Mouse (Mus musculus) midbrain, embryonic 15.5 days (tissue): ENCODE results near the gene Usp39. TPM values are rescaled to one million over a fixed set of nuclear protein-coding genes. Genes with fewer than 3 reads are reported as not detected.

Experiments
- ATAC-seq: fragments of 200-750 bp; cut with Nextera tagmentation; replicated peaks from 2 replicates; pipeline ENCODE4 v1.8.0; 2017; ENCODE audit warnings: moderate TSS enrichment
- H3K27ac ChIP-seq: fragments of 300-500 bp; sonication (generic); 2 replicates; pipeline ENCODE4 v1.5.1; 2015; ENCODE audit warnings: mild to moderate bottlenecking, inconsistent platforms
- H3K27me3 ChIP-seq: fragments of 300-500 bp; sonication (generic); replicated peaks from 2 replicates; pipeline ENCODE4 v1.6.1; 2015; ENCODE audit warnings: inconsistent platforms
- H3K36me3 ChIP-seq: fragments of 300-500 bp; sonication (generic); replicated peaks from 2 replicates; pipeline ENCODE4 v1.6.1; 2015; ENCODE audit warnings: inconsistent platforms
- H3K4me1 ChIP-seq: fragments of 300-500 bp; sonication (generic); 2 replicates; pipeline ENCODE4 v1.6.1; 2015; ENCODE audit warnings: inconsistent platforms
- H3K4me2 ChIP-seq: fragments of 300-500 bp; sonication (generic); 2 replicates; pipeline ENCODE4 v1.6.1; 2015; ENCODE audit warnings: inconsistent platforms, mild to moderate bottlenecking, moderate library complexity
- H3K4me3 ChIP-seq: fragments of 300-500 bp; sonication (generic); 2 replicates; pipeline ENCODE4 v1.5.1; 2015; ENCODE audit warnings: mild to moderate bottlenecking, inconsistent platforms
- H3K9ac ChIP-seq: fragments of 300-500 bp; sonication (generic); 2 replicates; pipeline ENCODE4 v1.6.1; 2015; ENCODE audit warnings: mild to moderate bottlenecking, inconsistent platforms
- H3K9me3 ChIP-seq: fragments of 300-500 bp; sonication (generic); 2 replicates; pipeline ENCODE4 v1.6.1; 2016; ENCODE audit warnings: inconsistent platforms
- WGBS: fragments of 180-500 bp; shearing (Covaris S2); methylation state at CpG from one replicate; pipeline ENCODE4 v1.1.7; 2015; ENCODE audit warnings: mixed read lengths; 5-methylcytosine and 5-hydroxymethylcytosine counted together
- polyA plus RNA-seq: library from polyadenylated mRNA; unstranded; fragments of >200 nt; fragmentation: Nextera tagmentation; extraction: Ambion mirVana; gene quantifications from 2 replicates; pipeline ENCODE4 v1.2.1, GENCODE M21; 2015

Usp39 gene
- polyA plus RNA-seq, 1 experiment from 2014 or later, result 41.2 TPM

GRCm38 (mm10) chr6:72276972-72277441, 68.0 kb downstream of the Usp39 start:
- no peak overlapping the region for H3K27ac ChIP-seq
- ATAC-seq, result no peak
- no peaks in the 10 kb centered on the region for H3K4me1 ChIP-seq
- no peaks in the 10 kb centered on the region for H3K27me3 ChIP-seq
- no peak overlapping the region for H3K4me3 ChIP-seq
- no peaks in the 10 kb centered on the region for H3K36me3 ChIP-seq
- no peaks in the 10 kb centered on the region for H3K9me3 ChIP-seq
- WGBS, result 91% methylated on average over 13 of the region's 13 CpGs
- H3K9ac ChIP-seq, result no peak overlapping the region
- no peak overlapping the region for H3K4me2 ChIP-seq

- Histone ChIP-seq H3K4me1 (no peaks in the 10 kb centered on the region), H3K9ac (no peak overlapping the region), H3K9me3 (no peaks in the 10 kb centered on the region), H3K27ac (no peak overlapping the region), H3K27me3 (no peaks in the 10 kb centered on the region), H3K4me2 (no peak overlapping the region), H3K4me3 (no peak overlapping the region), H3K36me3 (no peaks in the 10 kb centered on the region)
- WGBS, result 91% methylated on average over 6 of the region's 6 CpGs
- no peak for ATAC-seq
Observed at GRCm38 (mm10) chr6:72276141-72276540, 68.8 kb downstream of the Usp39 start.

- no peak for ATAC-seq
- Histone ChIP-seq H3K9ac (no peak overlapping the region), H3K4me2 (no peak overlapping the region), H3K9me3 (no peaks in the 10 kb centered on the region), H3K27me3 (no peaks in the 10 kb centered on the region), H3K27ac (no peak overlapping the region), H3K4me3 (no peak overlapping the region), H3K36me3 (no peaks in the 10 kb centered on the region), H3K4me1 (no peaks in the 10 kb centered on the region)
- WGBS, result 74% methylated on average over 4 of the region's 4 CpGs
Observed at GRCm38 (mm10) chr6:72275527-72275926, 69.5 kb downstream of the Usp39 start.

- Histone ChIP-seq H3K9me3 (no peaks in the 10 kb centered on the region), H3K27ac (no peak overlapping the region), H3K9ac (no peak overlapping the region), H3K27me3 (no peaks in the 10 kb centered on the region), H3K4me3 (no peak overlapping the region), H3K4me2 (no peak overlapping the region), H3K36me3 (no peaks in the 10 kb centered on the region), H3K4me1 (no peaks in the 10 kb centered on the region)
- WGBS, result 87% methylated on average over 6 of the region's 6 CpGs
- ATAC-seq, result no peak
Observed at GRCm38 (mm10) chr6:72273153-72273552, 71.8 kb downstream of the Usp39 start.

- Histone ChIP-seq H3K36me3 (no peaks in the 10 kb centered on the region), H3K9ac (no peak overlapping the region), H3K4me1 (no peaks in the 10 kb centered on the region), H3K27me3 (no peaks in the 10 kb centered on the region), H3K27ac (no peak overlapping the region), H3K4me3 (no peak overlapping the region), H3K4me2 (no peak overlapping the region), H3K9me3 (no peaks in the 10 kb centered on the region)
- WGBS, result 90% methylated on average over 10 of the region's 10 CpGs
- no peak for ATAC-seq
Observed at GRCm38 (mm10) chr6:72272161-72272696, 72.8 kb downstream of the Usp39 start.

GRCm38 (mm10) chr6:72270952-72271519, 73.9 kb downstream of the Usp39 start:
- Histone ChIP-seq H3K9ac (no peak overlapping the region), H3K9me3 (no peaks in the 10 kb centered on the region), H3K27me3 (no peaks in the 10 kb centered on the region), H3K36me3 (no peaks in the 10 kb centered on the region), H3K27ac (no peak overlapping the region), H3K4me2 (no peak overlapping the region), H3K4me3 (no peak overlapping the region), H3K4me1 (no peaks in the 10 kb centered on the region)
- WGBS, result 90% methylated on average over 11 of the region's 11 CpGs
- no peak for ATAC-seq

GRCm38 (mm10) chr6:72270258-72270657, 74.7 kb downstream of the Usp39 start:
- H3K4me2 ChIP-seq, result no peak overlapping the region
- H3K36me3 ChIP-seq, result no peaks in the 10 kb centered on the region
- no peaks in the 10 kb centered on the region for H3K27me3 ChIP-seq
- H3K9me3 ChIP-seq, result no peaks in the 10 kb centered on the region
- no peak overlapping the region for H3K4me3 ChIP-seq
- H3K27ac ChIP-seq, result no peak overlapping the region
- ATAC-seq, result no peak
- WGBS, result 80% methylated on average over 5 of the region's 5 CpGs
- no peaks in the 10 kb centered on the region for H3K4me1 ChIP-seq
- no peak overlapping the region for H3K9ac ChIP-seq

Other genes starting within 250 kb of the Usp39 start
- gene St3gal5, start 247.6 kb downstream of the Usp39 start, polyA plus RNA-seq, result 54.7 and 62.1 TPM in 2 replicates
- gene Atoh8, start 109.6 kb downstream of the Usp39 start, polyA plus RNA-seq, result 1.9 and 2.2 TPM in 2 replicates
- 0.23 and 0.51 TPM in 2 replicates for gene Sftpb, start 40.6 kb downstream of the Usp39 start, polyA plus RNA-seq
- 18.7 and 19.4 TPM in 2 replicates for gene 0610030E20Rik, start 2.1 kb upstream of the Usp39 start, polyA plus RNA-seq
- 18.5 and 19.9 TPM in 2 replicates for gene Tmem150a, start 10.3 kb upstream of the Usp39 start, polyA plus RNA-seq
- 137 and 141 TPM in 2 replicates for gene Rnf181, start 21.8 kb upstream of the Usp39 start, polyA plus RNA-seq
- 20.2 and 24.2 TPM in 2 replicates for gene Vamp5, start 35.3 kb upstream of the Usp39 start, polyA plus RNA-seq
- 22.2 and 28.1 TPM in 2 replicates for gene Vamp8, start 45.5 kb upstream of the Usp39 start, polyA plus RNA-seq
- 16.9 and 19.0 TPM in 2 replicates for gene Ggcx, start 69.1 kb upstream of the Usp39 start, polyA plus RNA-seq
- 354 and 380 TPM in 2 replicates for gene Mat2a, start 94.4 kb upstream of the Usp39 start, polyA plus RNA-seq
- gene Sh2d6, start 176.5 kb upstream of the Usp39 start, polyA plus RNA-seq, result 0.65 and 0.91 TPM in 2 replicates
- 5.8 and 7.8 TPM in 2 replicates for gene Capg, start 199.2 kb upstream of the Usp39 start, polyA plus RNA-seq